Mouse (Mus musculus) thymus, postnatal 36 days (tissue): ENCODE results near the gene Gosr2.

Source experiments
- DNase-seq, 2 experiments: peaks; one replicate each; pipeline ENCODE4 v3.0.0; 2022; ENCODE audit warnings: mixed read lengths in 2 of 2

The Gosr2 gene

DNA sequence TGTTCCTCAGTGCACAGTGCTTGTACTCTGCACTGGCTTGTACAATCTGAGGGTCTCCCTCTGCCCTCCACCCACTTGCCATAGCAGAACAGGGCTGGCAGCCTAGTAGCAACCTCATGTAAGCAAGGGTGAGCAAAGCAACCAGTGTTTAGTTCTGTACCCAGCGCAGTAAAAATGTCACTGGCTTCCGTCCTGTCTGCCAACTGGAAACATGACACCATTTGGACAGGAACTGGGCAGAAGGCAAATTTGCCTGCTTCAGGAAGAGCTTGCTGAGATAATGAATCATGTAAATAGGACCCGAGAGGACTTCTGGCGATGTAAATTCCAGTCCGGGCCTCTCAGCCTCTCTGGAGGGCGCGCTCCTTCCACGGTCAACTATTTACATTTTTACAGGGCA lies 52.0 kb downstream of the Gosr2 start:
- DNase-seq, result no peak

DNA sequence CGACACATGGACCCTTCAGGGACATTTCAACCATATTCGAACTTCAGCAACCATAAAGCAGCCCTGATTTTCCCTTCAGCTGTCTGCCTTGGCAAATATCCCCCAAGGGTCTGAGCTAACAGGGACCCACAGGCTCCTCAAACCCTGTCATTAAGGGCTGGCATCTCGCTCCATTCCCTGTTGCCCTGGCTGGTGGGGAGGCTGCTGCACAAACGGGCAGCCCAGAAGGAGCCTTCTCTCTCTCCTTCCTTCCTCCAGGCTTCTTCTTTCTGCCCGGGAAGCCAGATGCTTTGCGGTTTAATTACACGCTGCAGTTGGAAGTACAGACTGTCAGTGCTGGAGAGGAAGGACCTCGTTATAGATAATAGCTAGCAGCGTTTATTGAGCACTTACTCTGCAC lies 54.5 kb downstream of the Gosr2 start:
- DNase-seq, result no peak

DNA sequence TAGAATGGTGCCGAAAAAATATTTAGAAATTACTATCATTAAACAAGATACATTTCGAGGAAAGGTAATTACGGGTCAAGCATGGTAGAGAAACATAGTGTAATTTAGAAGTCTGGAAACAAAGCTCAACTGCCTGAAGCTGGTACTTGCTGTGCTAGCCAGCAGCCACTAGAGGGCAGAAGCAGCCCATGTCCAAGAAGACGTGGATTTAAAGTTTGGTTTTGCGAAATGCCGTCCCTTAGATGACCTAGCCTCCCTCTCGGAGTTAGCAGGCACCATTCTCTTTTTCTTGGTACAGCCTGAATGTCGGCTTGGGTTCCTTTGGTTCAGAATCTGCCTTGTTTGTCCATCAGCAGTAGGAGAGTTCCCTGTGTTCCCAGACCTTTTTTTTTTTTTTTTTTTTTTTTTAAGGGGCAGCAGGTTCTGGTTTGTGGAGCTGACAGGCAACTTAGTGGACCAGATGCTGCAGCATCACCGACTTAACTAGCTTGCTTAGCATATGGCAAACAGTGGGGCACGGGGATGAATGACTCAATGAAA lies 58.2 kb downstream of the Gosr2 start:
- peak; percentile 12 to 17 for DNase-seq

DNA sequence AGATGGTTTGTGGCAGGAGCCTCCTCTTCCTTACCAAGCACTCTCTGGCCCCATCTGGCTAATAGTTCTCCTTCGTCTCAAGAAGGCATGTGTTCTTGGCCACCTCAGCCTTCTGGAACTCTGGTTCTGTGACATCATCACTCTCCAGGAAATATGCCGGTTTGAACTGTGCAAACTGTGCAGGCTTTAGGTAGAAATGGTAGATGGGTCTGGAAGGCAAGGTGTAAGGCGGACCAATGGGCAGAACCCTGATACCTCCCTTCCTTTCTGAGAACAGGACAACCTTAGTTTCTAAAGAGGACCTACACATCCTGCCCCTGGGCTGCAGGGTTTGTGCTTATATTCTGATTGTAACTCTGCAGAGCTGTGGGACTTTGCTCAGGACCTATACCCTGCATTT lies 58.9 kb downstream of the Gosr2 start, which contains the start of gene Lyzl6:
Lyzl6 (minus strand) TSS at position 101 of the 400 bp plus-strand sequence.
- no peak for DNase-seq

DNA sequence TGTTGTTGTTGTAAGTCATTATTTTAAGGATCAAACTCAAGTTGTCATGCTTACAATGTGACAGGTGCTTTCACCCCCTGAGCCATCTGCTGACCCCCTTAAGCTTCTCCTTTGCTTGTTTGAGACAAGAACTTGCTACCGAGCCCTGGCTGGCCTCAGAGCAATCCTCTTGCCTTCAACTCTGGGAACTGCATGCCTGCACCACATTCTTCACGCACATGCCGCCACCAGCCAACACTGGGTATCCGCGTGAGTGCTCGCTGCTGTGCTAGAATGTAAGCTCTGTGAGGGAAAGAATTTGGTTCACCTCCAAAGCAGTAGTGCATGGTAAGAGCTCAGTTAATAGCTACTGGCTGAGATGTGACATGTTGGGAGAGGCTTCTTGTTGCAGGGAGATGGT lies 61.4 kb downstream of the Gosr2 start:
- no peak for DNase-seq

DNA sequence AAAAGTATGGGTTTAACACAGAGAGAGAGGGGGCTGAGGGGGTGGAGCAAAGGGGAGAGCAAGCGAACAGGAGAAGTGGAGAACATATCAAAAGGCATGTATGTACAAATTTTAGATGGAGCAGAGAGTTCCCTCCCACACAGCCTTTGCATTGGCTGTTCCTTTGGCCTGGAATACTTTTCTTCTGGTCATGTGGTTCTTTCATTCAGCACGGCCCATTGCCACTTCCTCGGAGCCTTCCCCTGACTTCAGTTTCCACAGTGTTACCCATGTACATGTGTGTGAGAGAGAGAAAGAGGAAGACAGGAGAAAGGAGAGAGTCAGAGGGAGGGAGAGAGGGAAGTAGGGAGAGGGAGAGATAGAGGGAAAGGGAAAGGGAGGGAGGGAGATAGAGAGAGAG lies 62.2 kb downstream of the Gosr2 start:
- DNase-seq, result no peak

DNA sequence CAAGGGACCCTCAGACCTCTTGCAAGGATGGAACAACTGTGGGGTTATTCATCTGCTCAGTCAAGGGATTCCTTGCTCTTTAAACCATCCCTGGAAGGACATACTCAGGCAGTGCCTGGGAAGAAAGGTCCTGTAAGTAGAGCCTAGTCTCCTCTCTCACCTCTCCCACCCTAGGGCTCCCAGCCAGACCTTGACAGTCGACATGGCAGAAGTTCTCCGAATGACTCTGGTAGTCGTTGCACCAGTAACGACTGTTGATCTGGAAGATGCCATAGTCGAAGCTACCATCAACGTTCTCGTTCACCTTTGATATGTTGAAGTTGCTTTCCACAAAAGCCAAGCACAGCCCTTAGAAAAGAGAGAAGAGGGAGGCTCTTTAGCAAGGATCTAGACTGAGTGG lies 62.9 kb downstream of the Gosr2 start:
- DNase-seq, result no peak

DNA sequence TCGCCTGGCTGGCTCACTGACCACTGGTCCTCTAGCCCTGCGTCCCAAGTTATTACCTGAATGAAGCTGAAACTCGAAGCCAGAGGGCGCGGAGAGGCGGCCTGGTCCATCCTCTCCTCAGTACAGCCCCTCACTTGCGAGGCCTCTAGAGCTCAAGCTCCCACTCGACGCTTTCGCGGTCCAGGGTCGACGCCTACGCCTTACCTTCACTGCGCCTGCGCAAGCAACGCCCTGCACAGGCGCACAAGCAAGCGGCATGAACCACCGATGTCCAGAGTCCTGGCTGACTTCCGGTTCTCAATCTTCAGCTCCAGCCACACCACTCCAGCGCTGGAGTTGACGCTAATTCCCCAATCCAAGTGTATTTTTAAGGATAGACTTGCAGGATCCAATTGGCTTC lies 70.2 kb downstream of the Gosr2 start:
- DNase-seq, result no peak
